Mouse (Mus musculus): ENCODE measurements around the gene Prkcd.

- TF ChIP-seq CTCF (IDR thresholded peaks at IDR 0.05; ENCODE audit: low read depth) (no peak), EP300 (IDR thresholded peaks at IDR 0.05; ENCODE audit: low read depth) (no peak)
Observed at GRCm38 (mm10) chr14:30625856-30626726, at the start of gene Prkcd.

Measured in heart, postnatal 0 days (tissue).